Mouse (Mus musculus) stomach, embryonic 15.5 days (tissue): ENCODE results near the gene Gal3st1. TPM values are rescaled to one million over a fixed set of nuclear protein-coding genes. Genes with fewer than 3 reads are reported as not detected.
"Not testable (repeated sequence)": the region's sequence is repeated elsewhere in the genome, so short reads cannot be mapped to it uniquely, and the experiment has no call there.

Experiments
- ATAC-seq: fragments of 200-750 bp; cut with Nextera tagmentation; 2 replicates; pipeline ENCODE4 v1.8.0; 2017; ENCODE audit warnings: low read depth, moderate number of reproducible peaks, moderate TSS enrichment; ENCODE audit not compliant: insufficient read depth, low FRiP score
- H3K27ac ChIP-seq: fragments of 300-500 bp; sonication (generic); 2 replicates; pipeline ENCODE4 v1.5.1; 2015; ENCODE audit warnings: mild to moderate bottlenecking, inconsistent platforms
- H3K27me3 ChIP-seq: fragments of 300-500 bp; sonication (generic); replicated peaks from 2 replicates; pipeline ENCODE4 v1.6.1; 2015; ENCODE audit warnings: inconsistent platforms
- H3K36me3 ChIP-seq: fragments of 300-500 bp; sonication (generic); 2 replicates; pipeline ENCODE4 v1.6.1; 2015; ENCODE audit warnings: inconsistent platforms
- H3K4me1 ChIP-seq: fragments of 300-500 bp; sonication (generic); 2 replicates; pipeline ENCODE4 v1.6.1; 2015; ENCODE audit warnings: inconsistent platforms
- H3K4me2 ChIP-seq: fragments of 300-500 bp; sonication (generic); 2 replicates; pipeline ENCODE4 v1.6.1; 2015; ENCODE audit warnings: mild to moderate bottlenecking, inconsistent platforms
- H3K4me3 ChIP-seq: fragments of 300-500 bp; sonication (generic); replicated peaks from 2 replicates; pipeline ENCODE4 v1.5.1; 2015; ENCODE audit warnings: inconsistent platforms
- H3K9ac ChIP-seq: fragments of 300-500 bp; sonication (generic); 2 replicates; pipeline ENCODE4 v1.6.1; 2015; ENCODE audit warnings: inconsistent platforms
- H3K9me3 ChIP-seq: fragments of 300-500 bp; sonication (generic); 2 replicates; pipeline ENCODE4 v1.6.1; 2016; ENCODE audit warnings: inconsistent platforms
- WGBS: fragments of 180-500 bp; shearing (Covaris S2); methylation state at CpG from one replicate; pipeline ENCODE4 v1.1.7; 2015; 5-methylcytosine and 5-hydroxymethylcytosine counted together
- polyA plus RNA-seq: library from polyadenylated mRNA; unstranded; fragments of >200 nt; fragmentation: Nextera tagmentation; extraction: Ambion mirVana; gene quantifications from 2 replicates; pipeline ENCODE4 v1.2.1, GENCODE M21; 2015

Gal3st1 gene
- polyA plus RNA-seq, 1 experiment from 2014 or later: 18.3 TPM

- not testable (repeated sequence) for H3K4me1 ChIP-seq, H3K27me3 ChIP-seq, H3K36me3 ChIP-seq, H3K4me2 ChIP-seq, H3K4me3 ChIP-seq, ATAC-seq, H3K27ac ChIP-seq, H3K9me3 ChIP-seq, H3K9ac ChIP-seq
- WGBS: 87% methylated on average over 14 of the region's 14 CpGs
Measured at GRCm38 (mm10) chr11:4015796-4016195, 32.4 kb downstream of the Gal3st1 start.

DNA sequence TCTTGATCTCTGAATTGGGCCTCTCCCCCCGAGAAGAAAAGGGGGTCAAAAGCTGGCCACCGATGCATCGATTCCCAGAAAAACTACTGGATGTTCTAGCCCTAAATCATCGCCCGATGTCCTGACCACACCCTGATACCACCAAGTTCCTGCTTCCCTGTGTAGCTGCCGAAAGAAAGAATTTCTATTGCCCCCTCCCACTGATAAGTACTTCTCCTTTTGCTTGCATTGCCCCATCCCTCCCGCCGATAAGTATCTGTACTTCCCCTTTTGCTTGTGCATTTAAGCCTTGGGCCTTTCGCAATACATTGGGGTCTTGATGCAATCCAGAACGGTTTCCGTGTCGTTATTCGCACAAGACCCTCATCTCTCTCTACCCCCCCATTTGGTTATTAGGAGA lies 38.7 kb downstream of the Gal3st1 start:
- H3K27ac ChIP-seq, ATAC-seq, H3K4me3 ChIP-seq, H3K4me1 ChIP-seq, H3K4me2 ChIP-seq, H3K9ac ChIP-seq, H3K9me3 ChIP-seq, H3K36me3 ChIP-seq, H3K27me3 ChIP-seq: not testable (repeated sequence)
- 87% methylated on average over 13 of the region's 13 CpGs for WGBS

- no peak overlapping the region for H3K27ac ChIP-seq
- H3K9me3 ChIP-seq: no peaks in the 10 kb centered on the region
- H3K36me3 ChIP-seq: no peaks in the 10 kb centered on the region
- no peak overlapping the region for H3K4me2 ChIP-seq
- H3K4me3 ChIP-seq: no peak overlapping the region
- no peaks in the 10 kb centered on the region for H3K4me1 ChIP-seq
- no peaks in the 10 kb centered on the region for H3K27me3 ChIP-seq
- no peak for ATAC-seq
- no peak overlapping the region for H3K9ac ChIP-seq
- 69% methylated on average over 2 of the region's 2 CpGs for WGBS
Measured at GRCm38 (mm10) chr11:4023321-4023720, 39.9 kb downstream of the Gal3st1 start.

- no peak overlapping the region for H3K4me3 ChIP-seq
- ATAC-seq: no peak
- H3K9me3 ChIP-seq: no peaks in the 10 kb centered on the region
- no peak overlapping the region for H3K4me2 ChIP-seq
- H3K27me3 ChIP-seq: no peaks in the 10 kb centered on the region
- no peaks in the 10 kb centered on the region for H3K36me3 ChIP-seq
- 68% methylated on average over 8 of the region's 8 CpGs for WGBS
- H3K4me1 ChIP-seq: 0 out of 2 replicates have a peak, but pooled peaks cover 5% of the 10 kb centered on the region
- H3K9ac ChIP-seq: no peak overlapping the region
- no peak overlapping the region for H3K27ac ChIP-seq
Measured at GRCm38 (mm10) chr11:4027066-4027465, 43.6 kb downstream of the Gal3st1 start.

- H3K9ac ChIP-seq: no peak overlapping the region
Measured at GRCm38 (mm10) chr11:4027561-4028334, 44.3 kb downstream of the Gal3st1 start.

DNA sequence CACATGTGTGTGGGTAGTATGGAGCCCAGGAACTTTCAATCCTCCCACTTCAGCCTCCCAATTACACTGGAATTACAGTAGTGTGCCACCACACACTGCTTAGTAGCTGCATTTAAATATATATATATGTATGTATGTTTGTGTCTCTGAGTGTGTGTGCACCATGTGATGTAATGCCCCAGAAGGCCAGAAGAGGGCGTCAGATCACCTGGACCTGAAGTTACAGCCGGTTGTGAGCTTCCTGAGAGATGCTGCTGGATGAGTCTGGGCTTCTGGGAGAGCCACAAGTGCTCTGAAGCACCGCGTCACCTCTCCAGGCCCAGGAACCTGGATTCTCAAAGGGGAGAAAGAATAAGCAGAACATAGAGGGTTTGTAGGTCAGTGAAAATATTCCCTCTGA lies 45.9 kb downstream of the Gal3st1 start:
- no peak for ATAC-seq
- no peak overlapping the region for H3K27ac ChIP-seq
- 0 out of 2 replicates have a peak, but pooled peaks cover 5% of the 10 kb centered on the region for H3K4me1 ChIP-seq
- H3K36me3 ChIP-seq: no peaks in the 10 kb centered on the region
- 70% methylated on average over 4 of the region's 4 CpGs for WGBS
- no peak overlapping the region for H3K4me2 ChIP-seq
- no peak overlapping the region for H3K4me3 ChIP-seq
- H3K9me3 ChIP-seq: no peaks in the 10 kb centered on the region
- H3K27me3 ChIP-seq: no peaks in the 10 kb centered on the region
- H3K9ac ChIP-seq: no peak overlapping the region

More at GRCm38 (mm10) chr11:4027561-4028334, 44.3 kb downstream of the Gal3st1 start:
- no peak for ATAC-seq
- Histone ChIP-seq H3K9me3 (no peaks in the 10 kb centered on the region), H3K4me3 (no peak overlapping the region), H3K4me1 (0 out of 2 replicates have a peak, but pooled peaks cover 5% of the 10 kb centered on the region), H3K4me2 (no peak overlapping the region), H3K27me3 (no peaks in the 10 kb centered on the region), H3K36me3 (no peaks in the 10 kb centered on the region), H3K27ac (no peak overlapping the region)
- WGBS: 66% methylated on average over 9 of the region's 9 CpGs

- Histone ChIP-seq H3K9ac (no peak within 1 kb of the TSS), H3K9me3 (no peaks in the 10 kb centered on the region), H3K4me2 (peak within 1 kb of the TSS; percentile 25; the same call in 1 of the 2 replicates), H3K4me3 (no peak within 1 kb of the TSS), H3K4me1 (0 out of 2 replicates have a peak, but pooled peaks cover 5% of the 10 kb centered on the region), H3K27me3 (no peaks in the 10 kb centered on the region), H3K36me3 (no peaks in the 10 kb centered on the region), H3K27ac (0 out of 2 replicates have a peak within 1 kb of the TSS, but pooled peaks have one; percentile 16)
- 37% methylated on average over 16 of the region's 16 CpGs for WGBS
- ATAC-seq: peak; percentile 40; the same call in 1 of the 2 replicates
Measured at GRCm38 (mm10) chr11:4031126-4031941, 47.9 kb downstream of the Gal3st1 start, which contains the start of gene Sec14l4. Sec14l4 (plus strand) TSS chr11:4031462.

GRCm38 (mm10) chr11:4031961-4032360 lies 48.5 kb downstream of the Gal3st1 start:
- Histone ChIP-seq H3K4me3 (no peak overlapping the region), H3K27ac (no peak overlapping the region), H3K9me3 (no peaks in the 10 kb centered on the region), H3K4me1 (0 out of 2 replicates have a peak, but pooled peaks cover 5% of the 10 kb centered on the region), H3K27me3 (no peaks in the 10 kb centered on the region), H3K9ac (no peak overlapping the region), H3K4me2 (peak overlapping the region; percentile 25; the same call in 1 of the 2 replicates), H3K36me3 (no peaks in the 10 kb centered on the region)
- no peak for ATAC-seq
- 26% methylated on average over 12 of the region's 12 CpGs for WGBS

DNA sequence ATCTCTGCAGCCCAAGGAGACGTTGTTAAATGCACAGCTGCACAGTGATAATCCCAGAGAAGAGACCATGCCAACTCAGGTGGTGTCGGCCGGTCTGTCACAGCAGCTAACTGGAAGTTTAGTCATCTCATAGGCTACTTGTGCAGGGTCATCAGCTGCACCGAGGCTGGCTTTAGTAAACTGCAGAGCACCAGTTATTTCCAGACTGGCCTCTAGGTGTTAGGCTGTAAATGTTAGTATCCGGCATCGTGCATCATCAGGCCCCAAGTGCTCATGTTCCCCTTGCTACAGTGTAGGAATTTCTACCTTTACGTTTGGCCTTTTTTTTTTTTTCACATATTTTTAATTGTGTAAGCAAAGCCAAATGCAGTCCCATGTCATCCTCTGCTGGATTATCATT lies 50.0 kb downstream of the Gal3st1 start:
- H3K9ac ChIP-seq: no peak overlapping the region
- ATAC-seq: no peak
- no peak overlapping the region for H3K4me2 ChIP-seq
- H3K4me1 ChIP-seq: 0 out of 2 replicates have a peak, but pooled peaks cover 5% of the 10 kb centered on the region
- H3K27ac ChIP-seq: no peak overlapping the region
- no peak overlapping the region for H3K4me3 ChIP-seq
- WGBS: 70% methylated on average over 7 of the region's 7 CpGs
- H3K27me3 ChIP-seq: no peaks in the 10 kb centered on the region
- no peaks in the 10 kb centered on the region for H3K36me3 ChIP-seq
- no peaks in the 10 kb centered on the region for H3K9me3 ChIP-seq

GRCm38 (mm10) chr11:4034169-4034568 lies 50.7 kb downstream of the Gal3st1 start:
- no peak overlapping the region for H3K9ac ChIP-seq
- WGBS: 79% methylated on average over 4 of the region's 4 CpGs

DNA sequence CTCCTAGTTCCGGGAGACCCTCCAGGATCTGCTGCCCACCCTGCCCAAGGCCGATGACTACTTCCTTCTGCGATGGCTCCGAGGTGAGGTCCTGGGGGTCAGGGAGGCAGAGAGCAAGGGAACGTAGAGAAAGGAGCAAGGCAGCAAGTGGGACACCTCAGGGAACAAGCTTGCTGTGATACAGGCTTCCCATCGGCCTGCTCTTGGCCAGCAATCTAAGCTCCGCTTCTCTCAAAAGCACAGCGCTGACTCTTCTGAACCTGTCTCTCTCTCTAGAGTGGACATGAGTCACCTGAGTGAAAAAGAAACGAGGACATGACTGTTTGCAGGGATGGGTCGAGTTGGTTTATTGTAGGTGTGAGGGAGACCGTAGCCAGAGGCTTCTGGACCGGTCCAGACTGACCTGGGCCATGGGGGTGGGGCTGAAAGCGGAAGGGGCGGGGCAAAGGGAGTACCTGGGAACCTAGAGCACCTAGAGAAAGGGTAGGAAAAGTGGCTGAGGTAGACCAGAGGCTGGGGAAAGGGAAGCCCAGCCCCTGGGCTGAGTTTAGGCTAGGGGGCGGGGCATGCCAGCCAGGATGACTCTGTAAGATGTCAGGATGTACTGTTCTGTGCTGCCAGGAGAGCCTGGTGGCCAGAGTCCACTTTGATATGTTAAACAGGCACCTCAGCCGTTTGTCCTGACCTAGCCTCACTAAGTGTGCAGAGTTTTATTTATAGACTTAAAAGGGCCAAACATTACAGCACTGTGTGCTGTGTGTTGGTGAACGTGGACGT lies 51.9 kb downstream of the Gal3st1 start:
- Histone ChIP-seq H3K27ac (no peak overlapping the region), H3K4me3 (no peak overlapping the region), H3K9me3 (no peaks in the 10 kb centered on the region), H3K4me2 (no peak overlapping the region), H3K36me3 (no peaks in the 10 kb centered on the region), H3K4me1 (0 out of 2 replicates have a peak, but pooled peaks cover 5% of the 10 kb centered on the region), H3K9ac (no peak overlapping the region), H3K27me3 (no peaks in the 10 kb centered on the region)
- ATAC-seq: peak; percentile 39; the same call in 1 of the 2 replicates
- 58% methylated on average over 18 of the region's 18 CpGs for WGBS

More at GRCm38 (mm10) chr11:4034169-4034568, 50.7 kb downstream of the Gal3st1 start:
- H3K36me3 ChIP-seq: no peaks in the 10 kb centered on the region
- 0 out of 2 replicates have a peak, but pooled peaks cover 5% of the 10 kb centered on the region for H3K4me1 ChIP-seq
- no peak overlapping the region for H3K27ac ChIP-seq
- H3K4me3 ChIP-seq: no peak overlapping the region
- no peaks in the 10 kb centered on the region for H3K27me3 ChIP-seq
- no peak for ATAC-seq
- no peak overlapping the region for H3K4me2 ChIP-seq
- H3K9me3 ChIP-seq: no peaks in the 10 kb centered on the region
